ENCODE assay signal across 18 mouse cellular contexts in genomic region chr5:105669508-105670353, GRCm38 (mm10). TPM values are rescaled to one million over a fixed set of nuclear protein-coding genes. Genes with fewer than 3 reads are reported as not detected.
DNase-seq lines count a peak whose midpoint lies in the region; ATAC-seq lines count a peak whose summit lies in the region.
"Had no signal": no experiment of that assay in that cellular context is flagged by ENCODE, and none has a peak within 500 bp of the region (broad histone marks: within the 10 kb centered on the region; RNA-seq: fewer than 3 reads in every experiment).

No protein-coding gene starts in this region.

- no peaks in the 10 kb centered on the region for H3K4me1 ChIP-seq in lung, embryonic 16.5 days (replicated peaks; ENCODE audit: control insufficient read depth, insufficient read depth, low read length)
- H3K4me1 ChIP-seq: hindbrain, embryonic 12.5 days; neural tube, embryonic 13.5 days had no signal

- peak; percentile 59; the same call in 1 of the 2 replicates for ATAC-seq in lung, embryonic 16.5 days (ENCODE audit: low read depth)
- peak; percentile 93 for ATAC-seq in granulocyte monocyte progenitor cell, adult 5-6 weeks (replicated peaks; ENCODE audit: poor library complexity, severe bottlenecking)
- ATAC-seq: inflammation-experienced regulatory T-cells, adult 6 months had no signal

- H3K4me2 ChIP-seq in lung, embryonic 16.5 days (ENCODE audit: low read depth, low read length), result no peak overlapping the region
- H3K4me2 ChIP-seq: hindbrain, embryonic 12.5 days; neural tube, embryonic 13.5 days had no signal

- no peaks in the 10 kb centered on the region for H3K9me3 ChIP-seq in lung, embryonic 16.5 days (ENCODE audit: control insufficient read depth, low read length)
- H3K9me3 ChIP-seq: hindbrain, embryonic 12.5 days; neural tube, embryonic 13.5 days had no signal

- no peak overlapping the region for H3K27ac ChIP-seq in lung, embryonic 16.5 days (ENCODE audit: low read length)
- H3K27ac ChIP-seq: hindbrain, embryonic 12.5 days; neural tube, embryonic 13.5 days; stomach, postnatal 0 days had no signal

- no peaks in the 10 kb centered on the region for H3K36me3 ChIP-seq in lung, embryonic 16.5 days (ENCODE audit: control insufficient read depth, insufficient read depth, low read length)
- H3K36me3 ChIP-seq: hindbrain, embryonic 12.5 days; neural tube, embryonic 13.5 days had no signal

- H3K27me3 ChIP-seq in lung, embryonic 16.5 days (ENCODE audit: control insufficient read depth, insufficient read depth, low read depth, low read length), result no peaks in the 10 kb centered on the region
- H3K27me3 ChIP-seq: CH12.LX; hindbrain, embryonic 12.5 days; neural tube, embryonic 13.5 days had no signal

- WGBS in lung, embryonic 16.5 days, result 49% methylated on average over 10 of the region's 10 CpGs

- peak; percentile 24 for DNase-seq in cerebellum, adult 9-11 months
- DNase-seq in cerebellum, adult 8-10 months, result no peak
- no peak for DNase-seq in lung, postnatal 4 days
- no peak for DNase-seq in frontal cortex, adult 2 months (ENCODE audit: extremely low spot score in 1 of 2, low spot score in 1 of 2)
- no peak for DNase-seq in adrenal gland, adult 8-10 months
- no peak for DNase-seq in adrenal gland, adult (ENCODE audit: inconsistent age in 2 of 2, low spot score in 1 of 2)
- DNase-seq: cerebellum, postnatal 36 days; gastrocnemius, postnatal 14 days; kidney, adult 9 months; kidney, postnatal 4 days; thymus, postnatal 14 days had no signal

- no peak overlapping the region for H3K9ac ChIP-seq in lung, embryonic 16.5 days (ENCODE audit: low read length)
- H3K9ac ChIP-seq: hindbrain, embryonic 12.5 days; neural tube, embryonic 13.5 days had no signal

- no peak overlapping the region for H3K4me3 ChIP-seq in lung, embryonic 16.5 days (ENCODE audit: low read length)
- H3K4me3 ChIP-seq: hindbrain, embryonic 12.5 days; neural tube, embryonic 13.5 days had no signal

RNA-seq across cellular contexts. Expression of gene Lrrc8d, which starts 30.0 kb away (rescaled TPM):
- polyA plus RNA-seq in lung, embryonic 16.5 days (2015; fragmentation: Nextera tagmentation; extraction: Ambion mirVana), result 15.5 and 19.7 TPM in 2 replicates
- total RNA-seq in granulocyte monocyte progenitor cell, adult 5-6 weeks (2014; fragmentation: Nextera tagmentation), result 44.6 and 45.0 TPM in 2 replicates
- 15.5 and 15.7 TPM in 2 replicates for total RNA-seq in granulocyte monocyte progenitor cell, adult 5-6 weeks (2017)
- polyA plus RNA-seq in frontal cortex, adult 2 months (2012; rRNA removed), result 15.0 and 16.0 TPM in 2 replicates
- 100 to 1,000 TPM; 129 to 144 (median 136) TPM for total RNA-seq in adrenal gland, adult 8-10 months (2022)
